Mouse (Mus musculus): ENCODE results near the gene Cd4. TPM values are rescaled to one million over a fixed set of nuclear protein-coding genes. Genes with fewer than 3 reads are reported as not detected.
A peak's percentile ranks its signal among the peaks of the same experiment; 100 is the strongest.
"Not testable (repeated sequence)": the region's sequence is repeated elsewhere in the genome, so short reads cannot be mapped to it uniquely, and the experiment has no call there.

Cd4 gene
- total RNA-seq, 1 experiment from 2014 or later, result 0.21 TPM

DNA sequence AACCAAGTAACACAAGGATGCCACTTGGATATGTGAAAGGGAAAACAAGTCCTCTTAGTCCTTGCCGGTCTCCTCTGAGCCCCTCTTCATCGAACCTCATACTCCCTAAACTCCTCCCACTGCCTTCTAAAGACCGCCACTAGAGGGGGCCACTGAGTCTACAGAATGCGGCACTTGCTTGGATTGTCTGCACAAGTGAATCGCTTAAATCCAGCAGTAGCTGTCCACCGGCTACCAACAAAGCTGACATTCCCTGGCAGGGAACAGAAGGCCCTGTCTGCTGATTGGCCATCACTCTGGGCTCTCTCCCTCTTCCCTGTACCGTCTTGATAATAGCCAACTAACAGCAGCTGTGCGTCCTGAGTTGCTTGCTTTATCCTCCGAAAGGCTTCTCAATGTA lies 40.7 kb downstream of the Cd4 start:
- peak; percentile 84 for DNase-seq

DNA sequence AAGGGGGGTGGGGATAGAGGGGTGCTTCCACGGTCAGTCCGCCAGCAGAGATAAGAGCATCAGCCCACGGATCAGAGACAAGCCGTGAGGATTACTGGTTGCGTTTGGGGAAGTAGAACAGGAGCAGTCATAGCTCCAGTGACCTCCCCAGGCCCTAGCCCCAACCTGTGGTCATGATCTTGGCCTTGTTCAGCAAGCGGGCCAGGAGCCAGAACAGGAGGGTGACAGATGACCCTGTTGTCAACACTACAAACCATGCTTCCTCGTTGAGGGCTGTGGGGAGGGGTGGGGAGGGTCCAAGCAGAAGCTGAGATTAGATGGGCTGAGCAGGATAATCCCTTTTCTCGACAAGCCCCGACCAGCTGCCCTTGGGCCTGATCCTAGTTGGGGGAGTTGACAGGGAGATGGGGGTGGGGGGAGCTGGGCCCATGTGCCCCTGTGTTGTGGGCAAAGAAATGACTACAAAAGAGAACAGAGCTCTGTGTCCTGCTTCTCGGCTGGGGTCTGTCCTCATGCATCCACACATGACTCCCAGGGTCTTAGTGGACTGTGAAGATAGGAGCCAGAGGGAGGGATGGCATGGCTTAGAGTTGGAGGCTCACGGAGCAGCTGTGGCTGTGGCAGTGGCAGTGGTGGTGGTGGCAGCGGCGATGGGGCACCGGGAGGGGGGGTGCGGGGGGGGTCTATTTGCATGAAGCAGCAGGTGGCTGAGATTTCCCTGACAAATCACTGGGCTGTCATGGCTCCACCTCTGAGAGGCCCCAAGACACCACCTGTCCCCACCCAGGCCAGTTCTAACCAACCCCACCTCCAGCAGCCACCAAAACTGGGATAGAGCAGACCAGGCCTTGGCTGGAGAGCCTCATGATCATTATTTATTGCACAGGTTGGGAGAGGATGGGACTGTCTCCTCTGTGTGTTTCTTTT lies 47.5 kb downstream of the Cd4 start, which contains the start of gene Gnb3:
TSS of gene Gnb3 (minus strand) at position 35 of the 927 bp plus-strand sequence.
- DNase-seq, result no peak

- no peak for DNase-seq
Observed at GRCm38 (mm10) chr6:124839805-124840204, 48.2 kb downstream of the Cd4 start.

DNA sequence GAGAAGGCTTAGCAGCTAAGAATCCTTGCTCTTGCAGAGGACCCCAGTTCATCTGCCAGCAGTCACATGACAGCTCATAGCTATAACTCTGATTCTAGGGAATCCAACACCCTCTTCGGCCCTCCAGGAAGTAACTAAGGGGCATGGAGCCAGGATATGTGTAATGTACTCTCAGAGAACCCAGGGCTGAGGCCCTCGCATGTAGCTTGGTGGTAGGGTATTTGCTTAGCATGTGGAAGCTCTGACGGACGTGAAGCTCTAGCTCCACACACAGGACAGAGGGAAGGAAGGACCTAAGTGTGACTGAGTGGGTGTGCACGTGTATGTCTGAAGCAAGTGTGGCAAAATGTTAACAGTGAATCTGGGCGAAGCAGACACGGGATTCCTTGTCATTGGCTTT lies 51.6 kb downstream of the Cd4 start:
- no peak for DNase-seq

GRCm38 (mm10) chr6:124835531-124835930 lies 52.5 kb downstream of the Cd4 start:
- no peak for DNase-seq

DNA sequence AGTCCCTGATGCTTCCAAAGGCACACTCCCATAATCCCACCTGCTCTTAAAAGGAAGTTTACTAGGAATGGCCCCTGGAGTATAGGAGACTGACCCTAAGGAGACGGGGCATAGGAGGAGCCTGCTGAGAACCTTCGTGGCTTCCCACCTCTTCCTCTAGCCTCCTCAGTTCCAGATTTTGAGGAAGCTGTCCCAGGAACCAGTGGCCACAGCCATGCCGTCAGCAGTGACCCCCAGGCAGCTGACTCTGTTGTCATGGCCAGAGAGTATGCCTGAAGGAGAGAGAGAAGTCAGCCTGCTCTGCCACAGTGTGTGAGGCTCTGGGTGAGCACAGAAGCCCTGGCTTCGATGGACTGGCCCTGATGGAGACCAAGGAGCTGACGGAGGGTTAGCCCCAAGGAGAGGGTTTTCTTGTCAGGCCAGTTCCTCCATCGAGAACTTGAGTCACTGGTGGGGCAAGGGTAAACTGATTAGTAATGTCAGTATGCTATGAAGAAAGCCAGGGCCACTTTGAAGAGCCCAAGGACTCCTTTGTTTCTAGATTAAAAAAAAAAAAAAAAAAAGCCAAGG lies 53.4 kb downstream of the Cd4 start:
- DNase-seq, result no peak

GRCm38 (mm10) chr6:124831649-124832048 lies 56.4 kb downstream of the Cd4 start:
- no peak for DNase-seq

DNA sequence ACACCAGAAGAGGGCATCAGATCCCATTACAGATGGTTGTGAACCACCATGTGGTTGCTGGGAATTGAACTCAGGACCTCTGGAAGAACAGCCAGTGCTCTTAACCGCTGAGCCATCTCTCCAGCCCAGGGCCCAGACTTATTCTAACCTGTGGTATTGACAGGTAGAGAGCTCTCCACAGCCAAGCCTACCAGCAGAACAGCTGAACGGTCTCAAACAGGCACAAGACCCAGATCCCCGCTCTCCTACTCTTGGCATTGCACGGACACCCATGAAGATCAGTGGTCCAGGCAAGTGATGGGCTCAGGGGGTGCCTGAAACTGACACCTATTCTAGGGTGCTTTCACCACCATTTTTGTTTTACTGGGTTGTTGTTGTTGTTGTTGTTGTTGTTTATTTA lies 56.8 kb downstream of the Cd4 start:
- not testable (repeated sequence) for DNase-seq

DNA sequence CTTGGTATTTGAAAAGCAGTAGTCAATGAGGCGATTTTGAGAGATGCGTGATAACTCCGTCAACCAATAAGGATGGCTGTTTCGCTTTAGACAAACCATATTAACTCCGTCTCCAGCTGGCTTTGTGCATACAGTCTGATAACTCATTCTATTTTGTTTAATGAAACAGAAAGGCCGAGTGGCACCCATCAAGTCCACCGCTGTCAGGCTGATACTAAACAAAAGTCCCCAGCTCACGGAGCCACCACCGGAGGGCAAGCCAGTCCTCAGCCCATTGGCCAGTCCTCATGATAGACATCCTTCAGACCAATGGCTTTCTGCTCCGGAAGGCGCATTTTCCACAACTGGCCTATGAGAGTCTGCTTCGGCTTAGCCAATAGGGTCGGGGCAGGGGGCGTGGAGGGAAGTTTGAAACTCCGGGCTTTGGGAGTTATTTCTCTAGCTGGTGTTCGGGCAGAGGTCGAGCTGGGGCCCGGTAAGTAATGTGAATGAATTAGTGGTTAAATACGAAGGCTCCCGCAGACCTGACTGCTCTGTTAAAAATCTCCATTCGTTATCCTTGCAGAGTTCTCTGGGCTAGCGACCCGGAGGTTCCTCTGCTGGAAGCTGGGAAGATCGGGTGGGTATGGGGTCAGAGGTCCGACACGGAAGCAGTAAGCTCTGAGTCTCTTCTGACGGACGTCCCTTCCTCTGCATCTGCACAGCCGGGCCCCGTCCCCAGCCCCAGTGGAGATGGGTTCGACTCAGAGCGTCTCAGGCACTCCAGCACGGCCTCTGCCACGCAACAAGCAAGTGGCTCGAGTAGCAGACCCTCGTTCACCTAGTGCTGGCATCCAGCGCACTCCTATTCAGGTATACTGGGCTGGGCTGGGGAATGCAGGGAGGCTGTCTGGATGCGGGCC lies 58.0 kb downstream of the Cd4 start:
- DNase-seq, result peak; percentile 87

GRCm38 (mm10) chr6:124828868-124829798 lies 58.9 kb downstream of the Cd4 start, which contains the start of the genes Usp5 and Cdca3:
TSS of gene Usp5 (minus strand) at chr6:124829484.
TSS of gene Cdca3 (plus strand) at chr6:124829547.
- peak; percentile 96 for DNase-seq

- peak; percentile 52 for DNase-seq
Observed at GRCm38 (mm10) chr6:124828101-124828592, 59.9 kb downstream of the Cd4 start.

DNA sequence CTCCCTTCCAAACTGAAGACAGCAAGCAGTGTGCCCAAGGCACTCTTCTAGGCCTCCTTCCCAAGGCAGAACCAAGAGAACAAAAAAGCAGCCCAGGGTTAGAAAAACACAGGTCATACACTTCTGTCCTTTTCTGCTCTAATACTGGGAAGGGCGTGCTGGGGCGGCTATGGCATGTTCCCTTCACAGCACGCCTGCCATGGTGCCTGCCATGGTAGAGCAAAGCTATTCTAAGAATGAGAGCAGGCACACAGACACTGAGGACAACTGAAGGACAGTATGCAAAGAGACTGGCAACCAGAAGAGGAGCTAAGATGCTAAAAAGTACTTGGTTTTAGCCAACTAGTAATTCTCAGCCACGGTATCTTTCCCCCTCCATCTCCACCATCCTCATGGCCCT lies 66.0 kb downstream of the Cd4 start:
- DNase-seq, result no peak

GRCm38 (mm10) chr6:124820891-124821290 lies 67.1 kb downstream of the Cd4 start:
- DNase-seq, result no peak

- no peak for DNase-seq
Observed at GRCm38 (mm10) chr6:124817971-124818370, 70.0 kb downstream of the Cd4 start.

- DNase-seq, result no peak
Observed at GRCm38 (mm10) chr6:124817563-124817962, 70.5 kb downstream of the Cd4 start.

GRCm38 (mm10) chr6:124817125-124817524 lies 70.9 kb downstream of the Cd4 start:
- no peak for DNase-seq

GRCm38 (mm10) chr6:124816611-124817010 lies 71.4 kb downstream of the Cd4 start:
- no peak for DNase-seq

- no peak for DNase-seq
Observed at GRCm38 (mm10) chr6:124814858-124815774, 72.9 kb downstream of the Cd4 start.
